Mouse (Mus musculus) heart, postnatal 0 days (tissue): ENCODE measurements around the gene Ccnd1. TPM values are rescaled to one million over a fixed set of nuclear protein-coding genes. Genes with fewer than 3 reads are reported as not detected.
A peak's percentile ranks its signal among the peaks of the same experiment; 100 is the strongest.

Source experiments
- ATAC-seq: fragments of 200-750 bp; cut with Nextera tagmentation; 2 replicates; pipeline ENCODE4 v1.8.0; 2017; ENCODE audit warnings: low read depth, moderate number of reproducible peaks, moderate library complexity; ENCODE audit not compliant: insufficient read depth
- DNase-seq: peaks from one replicate; pipeline ENCODE4 v3.0.0-alpha.2; 2016; ENCODE audit warnings: low spot score
- H3K27ac ChIP-seq: fragments of 300-500 bp; sonication (generic); 2 replicates; pipeline ENCODE4 v1.5.1; 2014; ENCODE audit warnings: low read depth, mild to moderate bottlenecking
- H3K27me3 ChIP-seq: fragments of 300-500 bp; sonication (generic); 2 replicates; pipeline ENCODE4 v1.6.1; 2014; ENCODE audit warnings: low read length, mixed read lengths; ENCODE audit not compliant: control insufficient read depth, insufficient read depth
- H3K36me3 ChIP-seq: fragments of 300-500 bp; sonication (generic); replicated peaks from 2 replicates; pipeline ENCODE4 v1.6.1; 2014; ENCODE audit warnings: low read length, mixed read lengths; ENCODE audit not compliant: control insufficient read depth, insufficient read depth
- H3K4me1 ChIP-seq: fragments of 300-500 bp; sonication (generic); 2 replicates; pipeline ENCODE4 v1.6.1; 2014; ENCODE audit warnings: antibody characterized with exemption; ENCODE audit not compliant: control insufficient read depth, insufficient read depth
- H3K4me2 ChIP-seq: fragments of 300-500 bp; sonication (generic); 2 replicates; pipeline ENCODE4 v1.6.1; 2014; ENCODE audit warnings: low read depth, mild to moderate bottlenecking, low read length, moderate library complexity
- H3K4me3 ChIP-seq: fragments of 300-500 bp; sonication (generic); 2 replicates; pipeline ENCODE4 v1.5.1; 2014; ENCODE audit warnings: low read depth, low read length
- H3K9ac ChIP-seq: fragments of 300-500 bp; sonication (generic); replicated peaks from 2 replicates; pipeline ENCODE4 v1.6.1; 2014; ENCODE audit warnings: low read depth, low read length, mixed read lengths
- H3K9me3 ChIP-seq: fragments of 300-500 bp; sonication (generic); replicated peaks from 2 replicates; pipeline ENCODE4 v1.6.1; 2016; ENCODE audit warnings: low read length; ENCODE audit not compliant: control insufficient read depth
- CTCF ChIP-seq: IDR thresholded peaks from 2 replicates; pipeline ENCODE4 v1.5.1; 2016; ENCODE audit warnings: antibody characterized with exemption, control low read depth, low read depth
- EP300 ChIP-seq: IDR thresholded peaks from 2 replicates; pipeline ENCODE4 v1.6.1; 2016; ENCODE audit warnings: antibody characterized with exemption, low read depth
- WGBS: fragments of 180-500 bp; shearing (Covaris S2); extraction: QIAGEN DNeasy Blood & Tissue Kit; methylation state at CpG from one replicate; pipeline ENCODE4 v1.1.7; 2014; 5-methylcytosine and 5-hydroxymethylcytosine counted together
- polyA plus RNA-seq: library from polyadenylated mRNA; unstranded; fragments of >200 nt; fragmentation: Nextera tagmentation; extraction: Ambion mirVana; gene quantifications from 2 replicates; pipeline ENCODE4 v1.2.1, GENCODE M21; 2015
- total RNA-seq: library from RNA; depleted of rRNA; stranded (reverse); fragments of >200 nt; gene quantifications from 2 replicates; pipeline ENCODE4 v1.2.3, GENCODE M21; 2014; ENCODE audit warnings: low replicate concordance

Ccnd1 gene
- total and polyA plus RNA-seq, 2 experiments from 2014 or later: 61.7 to 68.2 TPM

DNA sequence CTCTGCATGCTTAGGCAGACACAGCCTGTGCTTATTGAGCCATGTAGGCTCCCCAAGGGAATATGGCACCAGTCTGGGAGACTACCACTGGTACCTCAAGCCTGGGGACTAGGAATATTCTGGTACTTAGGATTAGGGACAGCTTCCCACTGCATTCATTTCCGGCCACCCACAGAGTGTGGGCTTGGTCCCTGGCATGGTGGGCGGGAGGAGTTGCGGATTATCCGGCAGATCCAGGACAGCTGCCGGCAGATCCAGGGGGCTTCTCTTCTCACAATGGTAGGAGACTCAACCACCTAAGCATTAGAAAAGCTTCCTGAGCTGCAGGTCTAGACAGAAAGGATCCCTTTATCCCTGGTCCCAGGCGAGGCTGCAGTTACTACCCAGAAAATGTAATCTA lies 41.2 kb downstream of the Ccnd1 start:
- peaks cover 60% of the 10 kb centered on the region for H3K27me3 ChIP-seq
- TF ChIP-seq EP300: no peak
- TF ChIP-seq CTCF: no peak
- no peak overlapping the region for H3K9ac ChIP-seq
- H3K36me3 ChIP-seq: no peaks in the 10 kb centered on the region
- no peak overlapping the region for H3K27ac ChIP-seq
- peaks cover 10% of the 10 kb centered on the region for H3K4me1 ChIP-seq
- no peaks in the 10 kb centered on the region for H3K9me3 ChIP-seq
- 63% methylated on average over 6 of the region's 6 CpGs for WGBS
- no peak overlapping the region for H3K4me3 ChIP-seq
- ATAC-seq: no peak
- no peak overlapping the region for H3K4me2 ChIP-seq
- no peak for DNase-seq

DNA sequence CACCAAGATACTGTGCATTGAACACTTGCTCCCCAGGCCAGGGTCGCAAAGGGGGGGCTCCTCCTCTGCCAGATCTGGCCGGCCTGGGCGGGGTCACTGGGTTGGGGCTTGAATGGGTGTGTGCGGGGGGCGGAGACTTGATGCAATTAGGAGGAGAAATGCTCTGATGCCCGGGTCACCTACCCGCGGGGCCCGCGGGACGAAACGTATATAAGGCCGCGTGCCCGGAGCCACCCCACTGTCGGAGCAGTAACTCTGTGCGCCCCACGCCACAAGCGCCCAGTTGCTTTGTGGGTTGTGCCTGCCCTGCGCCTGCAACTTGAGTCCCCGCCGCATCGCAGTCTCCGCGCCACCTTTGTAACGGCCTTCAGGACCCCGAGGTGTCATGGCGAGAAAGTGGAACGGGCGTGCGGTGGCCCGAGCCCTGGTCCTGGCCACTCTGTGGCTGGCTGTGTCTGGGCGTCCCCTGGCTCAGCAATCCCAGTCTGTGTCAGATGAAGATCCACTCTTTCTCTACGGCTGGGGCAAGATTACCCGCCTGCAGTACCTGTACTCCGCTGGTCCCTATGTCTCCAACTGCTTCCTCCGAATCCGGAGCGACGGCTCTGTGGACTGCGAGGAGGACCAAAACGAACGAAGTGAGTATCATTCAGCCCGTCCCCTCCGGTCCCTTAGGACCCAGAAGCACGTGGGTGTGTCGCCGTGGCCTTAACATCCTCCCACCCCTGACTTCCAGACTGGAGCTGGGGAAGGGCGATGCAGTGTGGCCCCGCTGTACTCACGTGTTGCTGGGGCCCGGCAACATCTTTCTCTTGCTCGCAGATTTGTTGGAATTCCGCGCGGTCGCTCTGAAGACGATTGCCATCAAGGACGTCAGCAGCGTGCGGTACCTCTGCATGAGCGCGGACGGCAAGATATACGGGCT lies 43.2 kb downstream of the Ccnd1 start, which contains the start of gene Fgf15:
Fgf15 (plus strand) TSS at position 238 of the 925 bp plus-strand sequence.
- Histone ChIP-seq H3K4me1 (peaks cover 10% of the 10 kb centered on the region), H3K4me3 (peak within 1 kb of the TSS; percentile 38), H3K27ac (no peak within 1 kb of the TSS), H3K9me3 (no peaks in the 10 kb centered on the region), H3K27me3 (peaks cover 59% of the 10 kb centered on the region), H3K36me3 (no peaks in the 10 kb centered on the region), H3K9ac (no peak within 1 kb of the TSS), H3K4me2 (peak within 1 kb of the TSS; percentile 62)
- ATAC-seq (0 out of 2 replicates have a peak, but pooled peaks have one; percentile 12), DNase-seq (no peak)
- TF ChIP-seq CTCF: no peak
- no peak for TF ChIP-seq EP300
- 1% methylated on average over 65 of the region's 65 CpGs for WGBS

DNA sequence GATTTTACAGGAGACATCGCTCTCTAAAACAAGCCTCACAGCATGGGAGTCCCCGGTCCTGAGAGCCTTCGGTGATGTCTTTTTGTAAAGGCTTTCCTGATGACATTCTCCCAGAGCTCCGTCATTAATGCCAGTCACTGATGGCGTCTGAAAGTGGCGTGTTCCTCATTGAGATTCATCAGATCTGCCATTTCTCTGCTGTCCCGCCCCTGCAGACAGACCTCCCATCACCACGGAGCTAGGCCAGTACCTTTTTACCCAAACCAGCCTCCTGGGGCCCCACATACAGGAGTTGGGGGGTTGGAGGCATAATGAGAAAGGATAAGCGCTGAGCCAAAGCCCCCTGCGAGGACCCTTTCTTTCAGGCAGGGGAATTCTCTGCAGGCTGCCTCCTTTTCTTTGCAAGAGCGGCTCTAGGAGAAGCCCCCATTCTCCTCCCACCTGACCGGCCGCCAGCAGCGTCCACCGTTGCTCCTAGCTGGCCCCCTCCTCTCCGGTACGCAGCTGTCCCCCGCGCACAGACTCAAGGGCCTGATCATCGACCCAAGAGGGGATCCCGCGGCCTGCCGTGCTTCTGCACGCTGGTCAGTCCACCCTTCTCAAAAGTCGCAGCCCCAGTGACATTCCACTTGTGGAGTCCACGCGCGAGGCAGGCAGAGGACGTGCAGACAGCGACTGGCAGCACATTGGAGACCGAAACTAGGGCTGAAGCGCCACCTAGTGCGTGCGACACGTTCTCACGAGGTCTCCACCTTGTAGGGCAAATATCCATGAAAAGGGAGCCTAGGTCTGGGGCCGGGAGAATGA lies 44.2 kb downstream of the Ccnd1 start:
- H3K27ac ChIP-seq: no peak overlapping the region
- H3K36me3 ChIP-seq: no peaks in the 10 kb centered on the region
- H3K27me3 ChIP-seq: peaks cover 59% of the 10 kb centered on the region
- H3K4me2 ChIP-seq: peak overlapping the region; percentile 62
- peak overlapping the region; percentile 38 for H3K4me3 ChIP-seq
- H3K9me3 ChIP-seq: no peaks in the 10 kb centered on the region
- WGBS: under 1% methylated on average over 37 of the region's 37 CpGs
- TF ChIP-seq EP300 (no peak), CTCF (peak; percentile 87)
- H3K4me1 ChIP-seq: peaks cover 10% of the 10 kb centered on the region
- DNase-seq: peak; percentile 59
- ATAC-seq: peak; percentile 85
- H3K9ac ChIP-seq: no peak overlapping the region

DNA sequence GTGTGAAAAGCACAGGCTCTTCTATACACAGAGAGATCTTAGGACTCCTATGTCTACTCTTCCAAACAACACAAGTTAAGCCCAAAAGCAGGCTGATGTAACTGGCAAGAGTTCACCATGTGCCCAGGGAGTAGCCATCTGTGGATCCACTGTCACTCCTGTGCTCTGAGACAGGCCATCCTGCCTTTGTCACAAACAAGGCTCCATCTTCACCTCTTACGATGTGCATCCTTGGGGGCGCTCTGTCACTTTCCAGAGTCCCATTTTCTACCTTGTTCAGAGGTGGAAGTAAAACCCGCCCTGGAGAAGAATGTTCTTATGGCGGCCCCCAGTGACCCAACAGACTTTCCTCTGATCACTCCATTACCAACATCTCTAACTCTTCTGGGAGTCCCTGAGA lies 45.0 kb downstream of the Ccnd1 start:
- 3% methylated on average over 4 of the region's 4 CpGs for WGBS
- H3K27me3 ChIP-seq: peaks cover 57% of the 10 kb centered on the region
- no peak for ATAC-seq
- H3K4me1 ChIP-seq: peaks cover 10% of the 10 kb centered on the region
- H3K9me3 ChIP-seq: no peaks in the 10 kb centered on the region
- H3K9ac ChIP-seq: no peak overlapping the region
- DNase-seq: no peak
- no peak overlapping the region for H3K4me3 ChIP-seq
- H3K4me2 ChIP-seq: no peak overlapping the region
- H3K36me3 ChIP-seq: no peaks in the 10 kb centered on the region
- TF ChIP-seq CTCF: no peak
- no peak overlapping the region for H3K27ac ChIP-seq

DNA sequence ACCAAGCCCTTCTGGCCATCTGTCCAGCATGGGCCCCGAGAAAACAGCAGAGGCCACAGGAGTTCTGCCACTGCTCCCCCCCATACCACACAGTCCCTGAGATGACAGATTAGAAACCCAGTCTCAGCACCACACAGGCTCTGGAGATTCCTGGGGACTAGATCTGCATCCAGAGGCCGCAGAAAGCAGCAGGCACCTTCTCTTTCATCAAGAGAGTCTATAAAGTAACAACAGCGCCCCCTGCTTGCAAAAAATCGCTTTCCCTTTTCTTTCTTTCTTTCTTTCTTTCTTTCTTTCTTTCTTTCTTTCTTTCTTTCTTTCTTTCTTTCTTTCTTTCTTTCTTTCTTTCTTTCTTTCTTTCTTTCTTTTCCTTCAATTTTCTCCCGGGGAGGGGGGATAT lies 45.5 kb downstream of the Ccnd1 start:
- DNase-seq (no peak), ATAC-seq (no peak)
- TF ChIP-seq EP300 (no peak), CTCF (peak; percentile 47)
- Histone ChIP-seq H3K9ac (no peak overlapping the region), H3K36me3 (no peaks in the 10 kb centered on the region), H3K27me3 (peaks cover 55% of the 10 kb centered on the region), H3K4me1 (peaks cover 10% of the 10 kb centered on the region), H3K9me3 (no peaks in the 10 kb centered on the region), H3K4me2 (no peak overlapping the region), H3K4me3 (no peak overlapping the region), H3K27ac (no peak overlapping the region)
- 7% methylated on average over 5 of the region's 5 CpGs for WGBS
